Mouse (Mus musculus) G1E (cell line): ENCODE measurements around the gene Car1.
"Not testable (repeated sequence)": the region's sequence is repeated elsewhere in the genome, so short reads cannot be mapped to it uniquely, and the experiment has no call there.

ENCODE experiments used
- CTCF ChIP-seq: IDR thresholded peaks from 2 replicates; pipeline ENCODE4 v1.5.1; 2012; ENCODE audit warnings: low read depth, low read length, inconsistent platforms, mixed read lengths
- GATA1 ChIP-seq: IDR thresholded peaks from 2 replicates; pipeline ENCODE4 v1.6.1; 2012; ENCODE audit warnings: borderline replicate concordance, low read length, inconsistent platforms, mixed read lengths
- POLR2AphosphoS5 ChIP-seq: IDR thresholded peaks from 2 replicates; pipeline ENCODE4 v1.6.1; 2012; ENCODE audit warnings: low read depth, low read length, inconsistent platforms; ENCODE audit not compliant: insufficient replicate concordance
- TAL1 ChIP-seq: conservative IDR thresholded peaks from 2 replicates; pipeline ENCODE4 v1.6.1; 2012; ENCODE audit warnings: low read depth, low read length, inconsistent platforms, mixed read lengths

GRCm38 (mm10) chr3:14783198-14783597, 25.0 kb downstream of the Car1 start:
- TF ChIP-seq GATA1, CTCF, TAL1, POLR2AphosphoS5: not testable (repeated sequence)
